Mouse (Mus musculus): Measurements from ENCODE around the gene Edn3. TPM values are rescaled to one million over a fixed set of nuclear protein-coding genes. Genes with fewer than 3 reads are reported as not detected.

The Edn3 gene
- polyA plus RNA-seq, 1 experiment from 2014 or later = 7.3 TPM

DNA sequence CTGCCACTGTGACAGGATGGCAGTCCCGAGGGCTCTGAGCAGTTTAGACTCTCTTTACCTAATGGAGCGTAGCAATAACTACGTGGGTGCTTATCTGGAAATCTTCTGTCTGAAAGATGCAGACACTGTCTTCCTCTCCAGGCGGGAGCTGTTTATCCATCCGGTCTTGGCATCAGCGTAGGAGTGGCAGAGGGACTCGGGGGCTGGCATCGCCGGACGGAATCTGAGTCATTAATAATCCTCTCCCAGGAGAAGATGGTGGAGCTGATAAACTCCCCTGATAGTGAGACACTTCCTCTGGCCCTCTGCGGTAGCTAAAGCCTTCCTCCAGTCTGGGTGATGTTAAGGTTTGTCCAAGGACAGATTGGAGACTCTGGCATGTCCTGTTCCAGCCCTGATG lies 52.9 kb downstream of the Edn3 start:
- no peak for ATAC-seq
- Histone ChIP-seq H3K27ac (ENCODE audit: low read depth, low read length) (no peak overlapping the region), H3K9ac (ENCODE audit: low read depth, low read length) (no peak overlapping the region), H3K4me1 (ENCODE audit: control insufficient read depth, insufficient read depth, low read depth, low read length) (no peaks in the 10 kb centered on the region), H3K36me3 (ENCODE audit: control insufficient read depth, insufficient read depth, low read length) (no peaks in the 10 kb centered on the region), H3K4me2 (ENCODE audit: low read length) (no peak overlapping the region), H3K9me3 (ENCODE audit: control insufficient read depth, low read length) (no peaks in the 10 kb centered on the region), H3K27me3 (replicated peaks; ENCODE audit: control insufficient read depth, insufficient read depth, low read length) (no peaks in the 10 kb centered on the region), H3K4me3 (ENCODE audit: low read length) (no peak overlapping the region)
- 83% methylated on average over 11 of the region's 11 CpGs for WGBS

DNA sequence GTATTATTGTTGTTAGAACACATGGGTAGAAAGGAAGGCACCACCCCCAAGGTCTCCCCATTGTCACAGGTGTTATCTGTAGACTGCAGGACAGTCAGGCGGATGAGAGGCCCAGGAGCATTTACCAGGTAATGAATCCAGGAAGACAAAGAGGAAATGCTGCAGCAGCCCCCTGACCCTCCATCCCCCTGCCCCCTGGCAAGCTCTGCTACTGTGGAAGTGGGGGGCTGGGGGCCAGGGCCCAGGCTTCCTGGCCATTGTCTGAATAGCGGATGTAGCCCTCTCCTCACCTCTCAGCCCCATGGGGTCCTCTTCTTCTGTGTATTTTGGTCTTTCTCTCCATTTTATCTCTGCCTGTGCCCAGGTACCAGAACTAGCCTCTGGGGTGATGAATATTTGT lies 55.7 kb downstream of the Edn3 start:
- H3K4me2 ChIP-seq (ENCODE audit: low read length) = no peak overlapping the region
- 89% methylated on average over 2 of the region's 2 CpGs for WGBS
- H3K9ac ChIP-seq (ENCODE audit: low read depth, low read length) = no peak overlapping the region
- H3K27ac ChIP-seq (ENCODE audit: low read depth, low read length) = no peak overlapping the region
- H3K27me3 ChIP-seq (replicated peaks; ENCODE audit: control insufficient read depth, insufficient read depth, low read length) = no peaks in the 10 kb centered on the region
- H3K4me1 ChIP-seq (ENCODE audit: control insufficient read depth, insufficient read depth, low read depth, low read length) = no peaks in the 10 kb centered on the region
- H3K9me3 ChIP-seq (ENCODE audit: control insufficient read depth, low read length) = no peaks in the 10 kb centered on the region
- no peak overlapping the region for H3K4me3 ChIP-seq (ENCODE audit: low read length)
- H3K36me3 ChIP-seq (ENCODE audit: control insufficient read depth, insufficient read depth, low read length) = no peaks in the 10 kb centered on the region
- no peak for ATAC-seq

DNA sequence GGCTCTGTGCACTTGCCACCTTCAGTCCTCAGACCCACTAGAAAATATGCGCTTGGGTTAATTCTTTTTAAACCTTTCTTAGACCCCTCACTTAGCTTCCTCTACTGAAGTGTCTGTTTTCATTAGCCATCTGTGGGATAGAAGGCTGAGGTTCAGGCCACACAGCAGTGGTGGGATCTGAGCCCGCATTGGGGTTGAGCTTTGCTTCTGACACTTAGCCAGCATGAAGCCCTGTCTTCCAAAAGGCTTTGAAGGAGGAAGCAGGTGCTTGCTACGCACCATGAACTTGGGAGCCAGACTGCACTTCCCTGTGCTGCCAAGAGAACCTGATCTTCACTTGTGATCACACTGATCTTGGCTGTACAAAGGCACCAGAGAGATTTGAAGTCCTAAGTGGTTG lies 59.9 kb downstream of the Edn3 start:
- H3K36me3 ChIP-seq (ENCODE audit: control insufficient read depth, insufficient read depth, low read length) = no peaks in the 10 kb centered on the region
- no peak overlapping the region for H3K9ac ChIP-seq (ENCODE audit: low read depth, low read length)
- WGBS = 81% methylated on average over 3 of the region's 3 CpGs
- no peak overlapping the region for H3K27ac ChIP-seq (ENCODE audit: low read depth, low read length)
- no peak for ATAC-seq
- H3K4me2 ChIP-seq (ENCODE audit: low read length) = no peak overlapping the region
- no peaks in the 10 kb centered on the region for H3K9me3 ChIP-seq (ENCODE audit: control insufficient read depth, low read length)
- no peak overlapping the region for H3K4me3 ChIP-seq (ENCODE audit: low read length)
- H3K4me1 ChIP-seq (ENCODE audit: control insufficient read depth, insufficient read depth, low read depth, low read length) = no peaks in the 10 kb centered on the region
- H3K27me3 ChIP-seq (replicated peaks; ENCODE audit: control insufficient read depth, insufficient read depth, low read length) = no peaks in the 10 kb centered on the region

DNA sequence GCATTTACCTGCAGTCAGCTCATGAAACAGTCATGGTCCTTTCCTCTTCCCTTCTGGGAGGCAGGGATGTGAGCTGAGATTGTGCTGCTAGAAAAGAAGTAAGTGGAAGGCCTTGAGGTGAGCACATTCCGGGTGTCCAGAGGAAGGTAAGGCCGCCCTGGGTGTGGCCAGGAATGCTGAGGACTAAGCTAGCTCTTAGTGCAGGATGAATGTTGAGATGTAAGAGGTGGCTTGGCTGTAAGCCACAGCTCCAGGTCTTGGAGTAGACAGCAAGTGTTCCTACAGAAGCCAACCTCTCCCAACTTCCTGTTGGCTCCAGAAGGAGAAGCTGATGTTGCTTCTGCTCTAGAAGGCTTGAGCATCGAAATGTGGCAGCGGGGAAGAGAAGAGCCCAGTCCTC lies 67.4 kb downstream of the Edn3 start:
- Histone ChIP-seq H3K4me1 (ENCODE audit: control insufficient read depth, insufficient read depth, low read depth, low read length) (no peaks in the 10 kb centered on the region), H3K9ac (ENCODE audit: low read depth, low read length) (no peak overlapping the region), H3K27me3 (replicated peaks; ENCODE audit: control insufficient read depth, insufficient read depth, low read length) (no peaks in the 10 kb centered on the region), H3K9me3 (ENCODE audit: control insufficient read depth, low read length) (no peaks in the 10 kb centered on the region), H3K27ac (ENCODE audit: low read depth, low read length) (no peak overlapping the region), H3K4me3 (ENCODE audit: low read length) (no peak overlapping the region), H3K4me2 (ENCODE audit: low read length) (no peak overlapping the region), H3K36me3 (ENCODE audit: control insufficient read depth, insufficient read depth, low read length) (no peaks in the 10 kb centered on the region)
- no peak for ATAC-seq
- 93% methylated on average over 4 of the region's 4 CpGs for WGBS

DNA sequence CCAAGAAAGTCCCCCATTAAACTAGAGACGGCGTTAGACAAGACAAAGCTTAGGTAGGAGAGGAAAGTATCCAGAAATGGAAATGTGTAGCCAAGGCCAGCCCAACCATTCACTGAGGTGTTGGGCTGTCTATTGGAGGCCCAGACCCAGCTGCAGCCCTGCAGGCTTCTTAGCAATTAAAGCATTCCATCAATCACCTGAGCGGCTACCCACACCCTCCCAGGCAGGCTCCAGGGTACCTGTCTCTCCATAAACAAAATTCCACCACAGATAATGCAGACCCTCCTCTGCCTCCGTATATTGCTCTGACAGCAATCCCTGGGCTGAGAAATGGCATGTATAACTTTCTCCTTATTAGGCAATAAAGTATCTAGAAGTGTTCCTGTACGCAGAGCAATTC lies 73.2 kb downstream of the Edn3 start:
- Histone ChIP-seq H3K9ac (ENCODE audit: low read depth, low read length) (no peak overlapping the region), H3K4me3 (ENCODE audit: low read length) (no peak overlapping the region), H3K36me3 (ENCODE audit: control insufficient read depth, insufficient read depth, low read length) (no peaks in the 10 kb centered on the region), H3K27me3 (replicated peaks; ENCODE audit: control insufficient read depth, insufficient read depth, low read length) (no peaks in the 10 kb centered on the region), H3K4me2 (ENCODE audit: low read length) (no peak overlapping the region), H3K4me1 (ENCODE audit: control insufficient read depth, insufficient read depth, low read depth, low read length) (no peaks in the 10 kb centered on the region), H3K27ac (ENCODE audit: low read depth, low read length) (no peak overlapping the region), H3K9me3 (ENCODE audit: control insufficient read depth, low read length) (no peaks in the 10 kb centered on the region)
- WGBS = 86% methylated on average over 5 of the region's 5 CpGs
- no peak for ATAC-seq

Other genes with a start within 250 kb of the Edn3 start
- gene Zfp831, start 117.1 kb upstream of the Edn3 start, polyA plus RNA-seq (2015; fragmentation: Nextera tagmentation; extraction: Ambion mirVana) = not detected in 2 replicates
- gene Gm14444, start 249.6 kb downstream of the Edn3 start, polyA plus RNA-seq (2015; fragmentation: Nextera tagmentation; extraction: Ambion mirVana) = 0.13 TPM in 1 of 2 replicates, not detected in the other

All from hindbrain, embryonic 16.5 days (tissue).